Mouse (Mus musculus): ENCODE results near the gene Shank3. TPM values are rescaled to one million over a fixed set of nuclear protein-coding genes. Genes with fewer than 3 reads are reported as not detected.

Shank3 gene
- total RNA-seq (2023): not detected

GRCm38 (mm10) chr15:89498961-89499688, at the start of gene Shank3:
TSS of gene Shank3 (plus strand) at chr15:89499623.

DNA sequence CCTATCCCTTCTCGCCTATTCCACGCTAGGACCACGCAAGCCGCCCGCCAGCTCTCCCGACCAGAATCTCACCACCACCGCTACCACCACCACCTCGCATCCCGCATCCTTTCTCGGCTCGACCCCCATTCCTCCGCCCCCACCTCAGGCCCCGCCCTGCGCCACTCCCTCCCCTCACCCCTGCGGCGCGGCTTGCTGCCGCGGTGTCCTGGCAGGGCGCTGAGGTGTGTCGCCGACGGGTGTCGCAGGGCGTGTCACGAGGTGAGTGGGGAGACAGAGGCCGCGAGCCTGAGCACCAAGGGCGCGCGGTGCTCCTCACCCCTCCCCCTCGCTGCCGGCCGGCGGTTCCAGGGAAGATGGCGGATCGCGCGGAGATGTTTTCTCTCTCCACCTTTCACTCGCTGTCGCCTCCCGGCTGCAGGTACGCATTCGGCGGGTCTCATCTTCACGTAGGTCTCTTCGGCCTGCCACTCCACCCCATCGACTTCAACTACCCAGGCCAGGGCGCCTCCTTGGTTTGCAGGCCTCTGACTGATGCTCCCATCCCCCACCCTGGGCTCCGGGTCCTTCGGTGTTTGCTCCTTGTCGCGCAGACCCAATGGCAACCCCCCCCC, 45.5 kb upstream of the Shank3 start, which contains the start of gene Mapk8ip2:
TSS of gene Mapk8ip2 (plus strand) at position 49 of the 614 bp plus-strand sequence.

GRCm38 (mm10) chr15:89477091-89477491, 22.3 kb upstream of the Shank3 start, which contains the start of gene Arsa:
TSS of gene Arsa (minus strand) at chr15:89477425.

GRCm38 (mm10) chr15:89568114-89568513, 68.7 kb downstream of the Shank3 start, which contains the start of gene Acr:
TSS of gene Acr (plus strand) at chr15:89568326.

GRCm38 (mm10) chr15:89591723-89592455, 92.5 kb downstream of the Shank3 start, which contains the start of gene Rabl2:
TSS of gene Rabl2 (minus strand) at chr15:89591923.

Other genes starting within 250 kb of the Shank3 start
- gene Sbf1, start 184.3 kb upstream of the Shank3 start, total RNA-seq (2023): 100 to 1,000 TPM; 240 to 267 TPM
- gene Adm2, start 176.9 kb upstream of the Shank3 start, total RNA-seq (2023): not detected
- gene Miox, start 165.2 kb upstream of the Shank3 start, total RNA-seq (2023): not detected
- gene Lmf2, start 144.0 kb upstream of the Shank3 start, total RNA-seq (2023): 10 to 100 TPM; 50.3 to 51.8 TPM
- 100 to 1,000 TPM; 130 to 147 TPM for gene Ncaph2, start 143.9 kb upstream of the Shank3 start, total RNA-seq (2023)
- 10 to 100 TPM; 17.2 to 20.1 TPM for gene Sco2, start 125.8 kb upstream of the Shank3 start, total RNA-seq (2023)
- gene Tymp, start 122.6 kb upstream of the Shank3 start, total RNA-seq (2023): 1 to 10 TPM in 1 of 2 experiments, under 1 TPM in 1; 0.59 to 1.4 TPM
- gene Odf3b, start 120.3 kb upstream of the Shank3 start, total RNA-seq (2023): not detected
- gene Klhdc7b, start 114.7 kb upstream of the Shank3 start, total RNA-seq (2023): not detected
- not detected for gene Syce3, start 89.1 kb upstream of the Shank3 start, total RNA-seq (2023)
- gene Cpt1b, start 73.8 kb upstream of the Shank3 start, total RNA-seq (2023): 1 to 10 TPM; 6.8 to 9.8 TPM
- gene C730034F03Rik, start 70.0 kb upstream of the Shank3 start, total RNA-seq (2023): 10 to 100 TPM; 12.2 to 15.8 TPM
- gene Gm44502, start 69.9 kb upstream of the Shank3 start, total RNA-seq (2023): not detected
- 100 to 1,000 TPM; 245 to 328 TPM for gene Chkb, start 69.7 kb upstream of the Shank3 start, total RNA-seq (2023)
- gene Mapk8ip2, start 45.7 kb upstream of the Shank3 start, total RNA-seq (2023): not detected
- 10 to 100 TPM; 15.8 to 18.1 TPM for gene Arsa, start 22.2 kb upstream of the Shank3 start, total RNA-seq (2023)
- not detected for gene Acr, start 68.7 kb downstream of the Shank3 start, total RNA-seq (2023)
- gene Rabl2, start 92.3 kb downstream of the Shank3 start, total RNA-seq (2023): 1 to 10 TPM; 2.6 to 8.5 TPM

Data from B cell, adult 67 days (primary cell).